12 mouse cellular contexts compared by ENCODE assay signal in genomic region chr2:165633011-165633785, GRCm38 (mm10). TPM values are rescaled to one million over a fixed set of nuclear protein-coding genes. Genes with fewer than 3 reads are reported as not detected.
DNase-seq lines count a peak whose midpoint lies in the region; TF ChIP-seq lines count a peak whose summit lies in the region.
"Had no signal": no experiment of that assay in that cellular context is flagged by ENCODE, and none has a peak within 500 bp of the region (broad histone marks: within the 10 kb centered on the region; RNA-seq: fewer than 3 reads in every experiment).

No protein-coding gene starts in this region.

- intact Hi-C loops in gastrocnemius, adult 2 months (cut with DNase I) = no loop called here

- H3K4me3 ChIP-seq in gastrocnemius, adult 2 months = no peak overlapping the region
- H3K4me3 ChIP-seq: liver, embryonic 13.5 days had no signal

- peak; percentile 75 for DNase-seq in gastrocnemius, adult 2 months
- DNase-seq in gastrocnemius, adult 8-10 months (ENCODE audit: low spot score in 2 of 2) = no peak
- peak; percentile 70 for DNase-seq in adipocyte (ENCODE audit: low spot score)
- DNase-seq in gastrocnemius, postnatal 10 days = peak; percentile 32
- peak; percentile 84 for DNase-seq in lung, postnatal 25 days (ENCODE audit: low spot score)
- DNase-seq in embryo, embryonic 10 days (ENCODE audit: low spot score) = no peak
- no peak for DNase-seq in spleen, adult 18-20 months
- DNase-seq in kidney, adult 8-10 months = no peak
- DNase-seq: kidney, postnatal 25 days; liver, embryonic 13.5 days; right cerebral cortex, postnatal 14 days had no signal

- H3K27ac ChIP-seq in gastrocnemius, adult 2 months = no peak overlapping the region; the same call in 1 of the 2 replicates
- H3K27ac ChIP-seq: liver, embryonic 13.5 days had no signal

- TF ChIP-seq CTCF in gastrocnemius, adult 2 months (IDR thresholded peaks at IDR 0.05) = no peak

RNA-seq across cellular contexts. Expression of gene Eya2, which starts 38.4 kb away (rescaled TPM):
- 1 to 10 TPM; 3.0 to 5.8 TPM for total RNA-seq in gastrocnemius, adult 2 months (2021)
- 1 to 10 TPM; 1.1 to 4.7 (median 1.7) TPM for total RNA-seq in gastrocnemius, adult 8-10 months (2022)
- 1 to 10 TPM; 4.9 to 5.4 TPM for total RNA-seq in gastrocnemius, postnatal 10 days (2021)
- total RNA-seq: CH12.LX had no signal

Comparison
In these comparisons a context has a peak if more than half of its experiments do, and no peak if none do; other contexts are left out.
1. DNase-seq: peak in gastrocnemius, adult 2 months (single experiment), adipocyte (single experiment), gastrocnemius, postnatal 10 days (single experiment) and lung, postnatal 25 days (single experiment); none in gastrocnemius, adult 8-10 months (0 of 2), embryo, embryonic 10 days (single experiment), spleen, adult 18-20 months (0 of 2) and kidney, adult 8-10 months (0 of 2).